Mouse (Mus musculus) brain, embryonic 14.5 days (tissue): Measurements from ENCODE around the gene Tmem206.

ENCODE experiments used
- CTCF ChIP-seq: fragments of 200-500 bp; IDR thresholded peaks from 2 replicates; pipeline ENCODE4 v1.5.1; 2012; ENCODE audit warnings: inconsistent platforms, mild to moderate bottlenecking, moderate library complexity, borderline replicate concordance; ENCODE audit not compliant: insufficient read depth, insufficient read length; ENCODE audit errors: extremely low read depth
- POLR2A ChIP-seq: fragments of 200-500 bp; IDR thresholded peaks from 2 replicates; pipeline ENCODE4 v1.6.1; 2012; ENCODE audit warnings: mild to moderate bottlenecking, inconsistent platforms, borderline replicate concordance; ENCODE audit not compliant: poor library complexity, insufficient read depth, insufficient read length, severe bottlenecking; ENCODE audit errors: extremely low read depth

- TF ChIP-seq POLR2A (no peak), CTCF (no peak)
Observed at GRCm38 (mm10) chr1:191293051-191293450, 32.7 kb upstream of the Tmem206 start.
